Mouse (Mus musculus) intestine, embryonic 16.5 days (tissue): ENCODE results near the gene Arl11. TPM values are rescaled to one million over a fixed set of nuclear protein-coding genes. Genes with fewer than 3 reads are reported as not detected.

Experiments
- ATAC-seq: fragments of 200-750 bp; cut with Nextera tagmentation; 2 replicates; pipeline ENCODE4 v1.8.0; 2017; ENCODE audit warnings: moderate TSS enrichment, moderate library complexity
- H3K27ac ChIP-seq: fragments of 300-500 bp; sonication (generic); 2 replicates; pipeline ENCODE4 v1.5.1; 2014; ENCODE audit warnings: mild to moderate bottlenecking, low read length
- H3K27me3 ChIP-seq: fragments of 300-500 bp; sonication (generic); replicated peaks from 2 replicates; pipeline ENCODE4 v1.6.1; 2014; ENCODE audit warnings: low read length, control low read depth, mixed read lengths; ENCODE audit not compliant: control insufficient read depth, insufficient read depth
- H3K36me3 ChIP-seq: fragments of 300-500 bp; sonication (generic); 2 replicates; pipeline ENCODE4 v1.6.1; 2014; ENCODE audit warnings: low read length, control low read depth; ENCODE audit not compliant: control insufficient read depth, insufficient read depth
- H3K4me1 ChIP-seq: fragments of 300-500 bp; sonication (generic); 2 replicates; pipeline ENCODE4 v1.6.1; 2014; ENCODE audit warnings: low read length, control low read depth, mixed read lengths; ENCODE audit not compliant: control insufficient read depth, insufficient read depth
- H3K4me2 ChIP-seq: fragments of 300-500 bp; sonication (generic); 2 replicates; pipeline ENCODE4 v1.6.1; 2014; ENCODE audit warnings: low read depth, low read length, control low read depth
- H3K4me3 ChIP-seq: fragments of 300-500 bp; sonication (generic); 2 replicates; pipeline ENCODE4 v1.5.1; 2014; ENCODE audit warnings: mild to moderate bottlenecking, low read length
- H3K9ac ChIP-seq: fragments of 300-500 bp; sonication (generic); 2 replicates; pipeline ENCODE4 v1.6.1; 2014; ENCODE audit warnings: low read depth, low read length
- H3K9me3 ChIP-seq: fragments of 300-500 bp; sonication (generic); 2 replicates; pipeline ENCODE4 v1.6.1; 2016; ENCODE audit warnings: low read length, control low read depth; ENCODE audit not compliant: control insufficient read depth
- WGBS: fragments of 180-500 bp; shearing (Covaris S2); extraction: QIAGEN DNeasy Blood & Tissue Kit; methylation state at CpG from one replicate; pipeline ENCODE4 v1.1.7; 2014; 5-methylcytosine and 5-hydroxymethylcytosine counted together
- polyA plus RNA-seq: library from polyadenylated mRNA; unstranded; fragments of >200 nt; fragmentation: Nextera tagmentation; extraction: Ambion mirVana; gene quantifications from 2 replicates; pipeline ENCODE4 v1.2.1, GENCODE M21; 2015

Arl11 gene
- polyA plus RNA-seq, 1 experiment from 2014 or later: 1.0 TPM

DNA sequence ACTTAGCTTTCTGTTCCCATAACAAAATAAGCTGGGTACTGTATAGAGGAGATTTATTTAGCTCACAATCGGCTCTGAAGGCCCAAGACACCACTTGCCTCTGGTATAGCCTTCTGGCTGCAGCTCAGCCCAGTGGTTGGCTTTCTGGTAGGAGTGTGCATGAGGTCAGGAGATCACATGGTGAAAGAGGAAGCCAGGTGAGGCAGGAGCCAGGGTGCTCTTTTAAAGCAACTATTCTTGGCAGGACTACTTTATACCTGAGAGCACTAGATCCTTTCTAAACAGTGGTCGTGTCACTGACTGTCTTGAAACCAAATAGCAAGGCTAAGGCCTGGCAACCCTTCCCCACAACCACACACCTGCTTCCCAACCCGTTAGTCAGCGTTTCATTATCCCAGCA lies 40.3 kb downstream of the Arl11 start:
- ATAC-seq: no peak
- no peak overlapping the region for H3K27ac ChIP-seq
- H3K9me3 ChIP-seq: no peaks in the 10 kb centered on the region
- H3K4me2 ChIP-seq: no peak overlapping the region
- H3K36me3 ChIP-seq: no peaks in the 10 kb centered on the region
- no peak overlapping the region for H3K4me3 ChIP-seq
- H3K4me1 ChIP-seq: no peaks in the 10 kb centered on the region
- H3K9ac ChIP-seq: no peak overlapping the region
- WGBS: 90% methylated on average over 4 of the region's 4 CpGs
- H3K27me3 ChIP-seq: no peaks in the 10 kb centered on the region

DNA sequence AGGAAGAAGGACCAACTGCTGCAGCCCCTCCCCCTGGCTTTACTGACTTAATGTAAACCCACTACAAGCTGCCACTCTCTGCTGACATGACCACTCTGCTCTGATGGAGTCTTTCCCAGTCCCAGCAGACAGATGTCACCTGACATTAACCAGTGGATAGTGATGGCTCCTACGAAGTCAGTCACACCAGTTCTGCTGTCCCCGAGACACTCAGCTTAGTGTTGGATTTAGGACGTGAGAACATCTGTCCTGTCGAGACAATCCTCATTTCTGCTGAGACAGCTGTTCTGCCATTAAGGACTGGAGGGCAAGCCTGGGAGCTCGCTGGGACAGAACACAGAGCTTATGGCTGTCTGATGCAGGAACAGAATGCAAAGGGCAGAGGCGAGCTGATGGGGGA lies 41.3 kb downstream of the Arl11 start:
- Histone ChIP-seq H3K27ac (no peak overlapping the region), H3K36me3 (no peaks in the 10 kb centered on the region), H3K27me3 (no peaks in the 10 kb centered on the region), H3K9ac (no peak overlapping the region), H3K4me2 (no peak overlapping the region), H3K4me3 (no peak overlapping the region), H3K9me3 (no peaks in the 10 kb centered on the region), H3K4me1 (no peaks in the 10 kb centered on the region)
- ATAC-seq: no peak
- 66% methylated on average over 6 of the region's 6 CpGs for WGBS

DNA sequence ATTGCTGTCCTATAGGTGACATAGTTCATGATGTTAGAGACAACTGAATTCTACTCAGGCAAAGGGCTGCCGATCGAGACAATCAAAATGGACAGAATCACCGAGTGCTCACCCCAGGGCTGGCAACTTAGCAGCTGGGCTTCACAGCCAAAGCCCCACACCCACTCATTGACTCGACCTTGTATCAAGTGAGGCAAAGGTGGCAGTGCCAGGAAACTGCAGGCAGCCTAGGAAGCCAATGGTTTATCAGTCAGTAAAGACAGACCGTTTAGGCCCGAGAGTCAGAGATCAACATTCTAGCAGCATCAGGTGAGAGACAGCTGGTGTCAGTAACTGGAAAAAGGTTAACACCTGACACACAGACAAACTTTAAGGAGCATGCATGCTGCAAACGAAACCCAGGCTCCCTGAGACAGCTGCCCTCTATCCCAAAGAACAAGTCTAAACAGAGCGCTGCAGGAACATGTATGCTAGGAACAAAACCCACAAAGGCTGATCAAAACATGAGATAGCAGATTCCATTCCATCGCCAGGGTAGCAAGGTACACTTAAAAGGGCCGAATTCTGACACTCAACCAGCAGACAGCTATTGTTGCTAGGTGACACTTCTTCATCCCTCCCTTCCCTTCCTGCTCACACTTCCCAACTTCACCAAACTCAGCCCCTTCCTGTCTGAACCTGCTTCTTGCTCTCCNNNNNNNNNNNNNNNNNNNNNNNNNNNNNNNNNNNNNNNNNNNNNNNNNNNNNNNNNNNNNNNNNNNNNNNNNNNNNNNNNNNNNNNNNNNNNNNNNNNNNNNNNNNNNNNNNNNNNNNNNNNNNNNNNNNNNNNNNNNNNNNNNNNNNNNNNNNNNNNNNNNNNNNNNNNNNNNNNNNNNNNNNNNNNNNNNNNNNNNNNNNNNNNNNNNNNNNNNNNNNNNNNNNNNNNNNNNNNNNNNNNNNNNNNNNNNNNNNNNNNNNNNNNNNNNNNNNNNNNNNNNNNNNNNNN lies 45.0 kb downstream of the Arl11 start:
- no peak for ATAC-seq
- WGBS: 64% methylated on average over 10 of the region's 10 CpGs
- H3K27me3 ChIP-seq: no peaks in the 10 kb centered on the region
- H3K4me2 ChIP-seq: no peak overlapping the region
- no peaks in the 10 kb centered on the region for H3K4me1 ChIP-seq
- no peaks in the 10 kb centered on the region for H3K9me3 ChIP-seq
- H3K9ac ChIP-seq: no peak overlapping the region
- H3K4me3 ChIP-seq: no peak overlapping the region
- no peak overlapping the region for H3K27ac ChIP-seq
- H3K36me3 ChIP-seq: no peaks in the 10 kb centered on the region

DNA sequence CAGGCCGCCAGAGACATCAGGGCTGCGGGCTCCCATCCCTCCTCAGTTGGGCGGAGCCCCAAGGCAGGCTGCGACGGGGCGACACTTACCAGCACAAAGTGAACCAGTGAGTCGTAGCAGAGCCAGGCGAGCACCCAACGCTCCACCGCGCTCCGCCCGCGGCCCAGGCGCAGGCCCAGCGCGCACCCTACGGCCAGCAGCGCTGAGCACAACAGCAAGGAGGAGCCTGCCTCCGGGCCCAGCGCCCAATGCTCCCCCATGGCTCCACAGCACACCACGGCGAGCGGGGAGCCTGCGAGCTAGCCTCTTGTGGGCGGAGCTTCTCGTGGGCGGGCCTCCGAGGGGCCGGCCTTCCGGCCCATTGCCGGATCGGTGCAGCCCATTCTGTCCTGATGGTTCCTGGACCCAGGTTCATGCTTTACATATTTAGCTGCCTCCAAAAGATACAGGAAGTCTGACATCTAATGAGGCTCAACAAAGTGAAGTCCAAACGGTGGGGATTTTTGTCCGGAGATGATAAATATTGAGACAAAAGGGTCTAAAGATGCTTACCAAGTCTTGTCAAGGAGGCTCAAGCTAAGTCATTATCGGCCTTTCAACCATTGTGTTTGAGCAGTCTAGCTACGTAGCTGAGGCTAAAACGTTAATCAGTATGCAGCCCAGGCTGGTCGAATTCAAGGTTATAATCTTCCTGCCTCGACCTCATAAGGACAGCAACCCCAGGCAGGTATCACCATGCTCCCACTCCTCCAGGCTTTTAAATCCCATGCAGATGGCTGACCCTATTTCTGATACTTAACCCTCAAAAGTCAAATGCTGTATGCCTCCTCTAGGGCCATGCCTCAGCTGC lies 50.8 kb downstream of the Arl11 start, which contains the start of gene Ebpl:
Ebpl (minus strand) TSS at position 309 of the 850 bp plus-strand sequence.
- H3K9ac ChIP-seq: peak within 1 kb of the TSS; percentile 89
- H3K4me2 ChIP-seq: peak within 1 kb of the TSS; percentile 65
- whole genome bisulfite sequencing: 2% methylated on average over 40 of the region's 40 CpGs
- no peaks in the 10 kb centered on the region for H3K36me3 ChIP-seq
- H3K4me1 ChIP-seq: peaks cover 12% of the 10 kb centered on the region
- H3K27me3 ChIP-seq: no peaks in the 10 kb centered on the region
- peak within 1 kb of the TSS; percentile 88 for H3K27ac ChIP-seq
- H3K4me3 ChIP-seq: peak within 1 kb of the TSS; percentile 78
- no peaks in the 10 kb centered on the region for H3K9me3 ChIP-seq
- peak; percentile 96 for ATAC-seq

DNA sequence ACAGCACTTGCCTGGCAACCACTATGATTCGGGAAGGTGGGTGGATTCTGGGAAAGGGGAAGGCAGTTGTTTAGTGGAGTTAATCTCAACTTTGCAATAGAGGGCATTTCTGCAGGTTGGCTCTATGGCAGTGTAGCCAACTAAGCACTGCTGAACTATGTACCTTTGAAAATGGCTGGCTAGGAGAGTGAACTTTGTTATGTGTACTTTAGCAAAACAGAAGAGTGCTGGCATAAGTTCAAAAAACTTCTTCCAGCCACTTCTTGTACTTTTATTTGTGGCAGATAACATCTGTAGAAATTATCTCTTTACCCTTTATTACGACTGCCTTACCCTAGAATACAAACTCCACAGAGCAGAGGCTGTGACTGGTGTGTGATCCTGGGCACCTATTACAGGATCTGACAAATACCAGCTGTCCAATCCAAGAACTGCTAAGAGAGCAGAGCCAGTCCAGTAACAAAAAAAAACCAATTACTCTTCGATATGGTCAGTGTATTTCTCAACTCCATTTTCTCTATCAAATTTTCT lies 51.5 kb downstream of the Arl11 start:
- H3K27ac ChIP-seq: peak overlapping the region; percentile 88
- H3K27me3 ChIP-seq: no peaks in the 10 kb centered on the region
- peak overlapping the region; percentile 65 for H3K4me2 ChIP-seq
- H3K9me3 ChIP-seq: no peaks in the 10 kb centered on the region
- H3K9ac ChIP-seq: peak overlapping the region; percentile 89; the same call in 1 of the 2 replicates
- H3K4me3 ChIP-seq: peak overlapping the region; percentile 78; the same call in 1 of the 2 replicates
- WGBS: 33% methylated on average over 3 of the region's 3 CpGs
- ATAC-seq: peak; percentile 62
- H3K4me1 ChIP-seq: peaks cover 12% of the 10 kb centered on the region
- H3K36me3 ChIP-seq: no peaks in the 10 kb centered on the region

Other genes starting within 250 kb of the Arl11 start
- gene Sacs, start 171.3 kb upstream of the Arl11 start, polyA plus RNA-seq: 1.1 TPM in 2 replicates
- 1.7 and 1.8 TPM in 2 replicates for gene Sgcg, start 51.3 kb upstream of the Arl11 start, polyA plus RNA-seq
- gene Ebpl, start 50.7 kb downstream of the Arl11 start, polyA plus RNA-seq: 8.1 and 8.2 TPM in 2 replicates
- gene Kpna3, start 130.1 kb downstream of the Arl11 start, polyA plus RNA-seq: 35.4 and 37.4 TPM in 2 replicates
- gene Spryd7, start 247.1 kb downstream of the Arl11 start, polyA plus RNA-seq: 26.6 and 27.0 TPM in 2 replicates